Mouse (Mus musculus): ENCODE measurements around the gene Adh7.

The Adh7 gene

DNA sequence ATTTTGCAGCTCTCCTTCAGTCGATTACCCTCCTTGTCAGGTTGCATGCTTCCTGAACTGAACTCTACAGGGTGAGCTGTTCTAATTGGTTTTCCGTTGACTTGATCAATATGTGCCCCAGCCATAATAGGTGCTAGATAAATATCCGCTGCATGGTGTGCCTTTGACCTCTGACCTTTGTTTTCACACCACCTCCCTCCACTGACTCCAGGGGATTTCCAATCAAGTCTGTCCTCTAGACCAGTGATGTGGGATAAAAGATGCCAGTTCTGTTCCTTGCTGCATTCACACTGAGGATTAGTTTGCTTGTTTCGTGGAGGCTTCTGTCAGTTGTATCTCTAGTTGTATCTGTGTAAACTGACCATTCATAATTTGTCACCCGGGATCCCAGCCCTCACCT lies 36.6 kb downstream of the Adh7 start:
- DNase-seq (ENCODE audit: low spot score in 2 of 2), result no peak

DNA sequence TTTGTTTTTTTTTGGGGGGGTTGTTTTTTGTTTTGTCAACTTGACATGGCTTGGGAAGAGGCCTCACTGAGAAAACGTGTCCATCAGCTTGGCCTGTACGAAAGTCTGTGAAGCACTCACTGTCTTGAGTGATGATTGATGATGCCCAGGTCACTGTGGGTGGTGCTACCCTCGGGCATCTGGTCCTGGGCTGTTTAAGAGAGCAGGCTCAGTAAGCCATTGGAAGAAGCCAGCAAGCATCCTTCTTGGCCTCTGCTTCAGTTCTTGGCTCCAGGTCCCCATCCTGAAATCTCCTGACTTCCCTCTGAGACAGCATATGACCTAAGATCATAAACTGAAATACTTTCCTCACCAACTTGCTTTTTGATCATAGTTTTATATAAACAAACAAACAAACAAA lies 37.8 kb downstream of the Adh7 start:
- no peak for DNase-seq (ENCODE audit: low spot score in 2 of 2)

DNA sequence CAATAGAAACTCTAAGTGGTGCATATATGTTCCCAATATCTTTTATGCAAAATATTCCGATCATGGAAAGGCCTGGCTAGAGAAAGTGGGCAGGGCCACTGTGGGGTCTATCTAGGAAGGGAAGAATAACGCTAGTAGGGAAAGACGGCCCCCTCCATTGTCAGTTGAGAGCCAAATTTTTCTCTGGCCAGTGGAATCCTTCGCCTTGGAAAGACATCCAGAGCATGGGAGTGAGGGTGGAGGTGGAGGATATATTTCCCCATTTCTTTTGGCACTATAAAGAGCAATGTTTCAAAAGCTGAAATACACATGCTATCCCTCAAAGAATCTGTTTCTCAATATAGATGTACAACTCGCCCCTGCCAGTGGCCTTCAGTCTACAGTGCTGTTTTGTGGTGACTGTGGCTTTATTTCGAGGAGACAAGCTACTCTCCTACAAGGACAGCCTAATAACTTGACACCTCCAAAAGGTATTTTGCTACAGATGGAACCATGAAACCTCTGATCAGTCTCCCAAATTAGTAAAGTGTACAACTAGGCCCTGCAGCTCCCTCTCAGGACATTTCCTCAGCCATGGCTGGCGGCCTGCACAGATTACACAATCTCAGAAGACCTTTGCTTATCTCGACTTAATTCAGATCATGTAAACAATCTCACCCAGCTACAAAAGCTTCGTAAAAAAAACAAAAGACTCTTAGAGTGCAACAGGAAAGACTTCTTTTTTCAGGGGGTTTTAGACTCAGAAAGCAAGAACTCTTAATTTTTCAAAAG lies 38.4 kb downstream of the Adh7 start:
- no peak for DNase-seq (ENCODE audit: low spot score in 2 of 2)

DNA sequence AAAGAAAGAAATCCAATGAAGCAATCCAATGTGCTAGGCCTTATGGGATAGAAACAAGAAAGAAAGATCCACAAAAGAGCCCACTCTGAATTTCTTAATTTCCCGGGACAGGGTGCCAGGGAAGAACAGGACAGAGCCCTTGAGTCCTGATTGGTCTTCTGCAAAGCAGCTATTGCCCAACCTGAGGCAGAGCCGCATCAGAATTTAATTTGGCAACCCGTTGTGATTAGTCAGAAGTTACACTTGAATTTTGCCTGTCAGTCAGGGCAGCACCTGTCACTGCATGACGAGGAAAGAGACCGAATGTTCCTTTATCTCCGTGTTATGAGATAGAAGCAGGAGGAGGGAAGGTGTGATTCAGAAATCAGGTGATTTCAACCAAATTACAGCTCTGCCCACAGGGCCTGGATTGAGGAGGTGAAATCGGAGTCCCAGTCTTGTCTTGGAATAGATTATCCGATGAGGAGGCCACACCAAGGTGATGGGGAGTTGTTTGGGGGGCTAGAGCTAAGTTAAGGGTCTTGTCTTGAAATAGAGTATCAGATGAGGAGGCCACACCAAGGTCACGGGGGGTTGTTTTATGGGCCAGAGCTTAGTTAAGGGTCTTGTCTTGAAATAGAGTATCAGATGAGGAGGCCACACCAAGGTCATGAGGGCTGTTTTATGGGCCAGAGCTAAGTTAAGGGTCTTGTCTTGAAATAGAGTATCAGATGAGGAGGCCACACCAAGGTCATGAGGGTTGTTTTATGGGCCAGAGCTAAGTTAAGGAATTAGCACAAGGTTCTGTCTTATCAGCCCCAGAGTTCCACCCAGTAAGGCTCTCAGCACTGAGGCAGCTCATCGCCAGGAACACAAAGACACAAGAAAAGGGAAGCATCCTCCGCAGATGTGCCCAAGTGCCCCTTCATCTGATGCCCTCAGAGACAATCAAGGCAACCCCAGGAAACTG lies 43.4 kb downstream of the Adh7 start, which contains the start of gene Adh1:
Adh1 (plus strand) TSS at position 271 of the 949 bp plus-strand sequence.
- DNase-seq (ENCODE audit: low spot score in 2 of 2), result no peak

DNA sequence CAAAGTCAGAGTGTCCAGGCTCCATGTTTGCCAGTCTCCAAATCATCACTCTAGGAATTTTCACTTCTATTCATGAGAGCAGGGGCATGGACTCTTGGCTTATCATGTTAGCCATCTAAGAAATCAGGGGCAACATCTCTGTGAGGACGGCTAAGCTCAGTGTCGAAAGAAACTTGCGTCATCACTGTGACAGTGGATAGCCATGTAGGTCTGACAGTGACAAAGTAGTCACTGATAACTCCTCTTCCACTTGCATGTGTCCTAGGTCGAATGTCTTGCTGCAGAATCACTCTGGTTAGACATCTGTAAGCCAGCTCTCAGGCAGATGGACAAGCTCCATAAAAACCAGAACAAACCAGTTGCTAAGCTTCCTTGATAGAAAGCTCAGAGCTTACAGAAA lies 45.0 kb downstream of the Adh7 start:
- no peak for DNase-seq (ENCODE audit: low spot score in 2 of 2)

DNA sequence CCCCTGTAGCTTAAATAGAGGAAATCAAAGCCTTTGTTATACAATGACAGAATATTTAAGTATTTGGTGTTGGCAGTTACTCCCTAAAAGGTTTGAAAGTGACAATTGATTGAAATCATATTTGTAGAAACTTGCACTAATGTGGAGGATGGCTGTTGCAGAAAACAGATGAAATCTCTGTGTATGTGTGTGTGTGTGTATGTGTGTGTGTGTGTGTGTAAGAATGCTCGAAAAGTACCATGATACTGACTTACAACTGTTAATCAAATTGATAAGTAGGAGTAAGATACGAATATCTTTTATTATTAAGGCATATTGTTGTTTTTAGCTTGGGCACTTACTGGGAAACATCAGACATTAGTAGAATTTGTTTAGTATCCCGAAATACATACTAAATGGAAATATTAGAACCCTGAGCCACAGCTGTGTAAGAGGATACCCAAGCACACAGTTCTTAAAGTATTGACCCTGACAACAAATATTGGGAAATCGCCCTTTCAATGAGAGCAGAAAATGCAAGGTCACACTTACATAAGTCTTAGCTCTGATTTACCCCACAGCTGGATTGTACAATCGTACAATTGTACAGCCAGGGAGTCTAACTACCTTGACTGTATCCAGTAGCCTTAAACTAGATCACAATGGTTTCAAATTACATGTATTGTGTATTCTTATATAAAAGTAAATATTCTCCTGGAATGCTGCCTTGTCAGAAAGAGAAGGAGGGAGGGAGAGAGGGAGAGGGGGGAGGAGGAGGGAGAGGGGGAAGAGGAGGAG lies 45.8 kb downstream of the Adh7 start:
- no peak for DNase-seq (ENCODE audit: low spot score in 2 of 2)

DNA sequence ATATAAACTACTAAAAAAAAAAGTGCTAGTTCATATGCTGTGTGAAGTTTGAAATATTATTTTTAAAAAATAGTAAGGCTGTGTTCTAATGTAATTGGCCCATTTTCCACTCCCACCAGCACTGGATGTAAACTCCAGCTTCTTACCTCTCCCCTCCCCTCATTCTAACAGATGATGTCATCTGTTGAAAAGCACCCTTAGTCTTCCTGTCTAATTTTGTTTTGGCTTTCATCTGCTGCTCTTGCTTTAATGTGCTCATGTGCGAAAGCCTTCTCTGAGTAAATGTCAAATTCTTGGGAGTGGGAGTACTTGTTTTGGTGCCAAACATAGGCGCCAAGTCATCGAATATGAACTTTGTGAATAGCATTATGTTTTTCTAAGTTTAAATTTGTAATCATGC lies 47.1 kb downstream of the Adh7 start:
- DNase-seq (ENCODE audit: low spot score in 2 of 2), result no peak

DNA sequence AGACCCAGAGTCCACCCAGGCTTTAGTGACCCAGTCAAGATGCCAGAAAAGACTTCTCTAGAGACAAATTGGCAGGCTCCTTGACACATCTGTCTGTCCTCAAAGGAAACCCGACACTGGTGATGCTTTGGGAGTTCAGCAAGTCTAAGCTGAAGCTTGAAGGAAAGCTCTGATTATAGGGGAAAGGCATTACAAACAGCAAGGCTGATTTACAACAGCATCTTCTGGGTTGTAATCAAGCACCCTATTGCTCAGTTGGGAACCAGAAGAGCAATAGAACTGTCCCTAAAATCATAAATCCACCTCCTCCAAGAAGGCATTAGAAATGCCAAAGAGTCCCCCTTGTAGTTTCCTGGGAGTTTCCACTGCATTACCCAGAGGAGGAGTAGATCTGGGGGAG lies 52.9 kb downstream of the Adh7 start:
- DNase-seq (ENCODE audit: low spot score in 2 of 2), result no peak

DNA sequence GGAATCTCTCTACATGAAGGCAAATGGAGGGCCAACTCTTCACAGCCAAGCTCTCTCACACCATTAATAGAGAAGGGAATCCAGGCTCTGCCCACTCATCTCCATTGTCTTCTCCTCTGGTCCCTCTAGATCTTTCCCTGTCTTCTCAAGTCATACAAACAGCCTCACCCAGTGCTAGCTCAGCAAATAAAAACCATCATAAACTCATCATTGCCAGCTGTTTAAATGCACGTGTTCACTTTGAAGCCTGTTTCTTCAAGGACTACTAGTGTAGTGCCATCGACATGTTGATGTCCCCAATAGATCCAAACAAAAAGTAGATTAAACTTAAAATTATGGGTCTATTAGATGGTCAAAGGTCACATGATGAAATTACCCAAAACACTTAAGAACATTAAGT lies 53.7 kb downstream of the Adh7 start:
- no peak for DNase-seq (ENCODE audit: low spot score in 2 of 2)

DNA sequence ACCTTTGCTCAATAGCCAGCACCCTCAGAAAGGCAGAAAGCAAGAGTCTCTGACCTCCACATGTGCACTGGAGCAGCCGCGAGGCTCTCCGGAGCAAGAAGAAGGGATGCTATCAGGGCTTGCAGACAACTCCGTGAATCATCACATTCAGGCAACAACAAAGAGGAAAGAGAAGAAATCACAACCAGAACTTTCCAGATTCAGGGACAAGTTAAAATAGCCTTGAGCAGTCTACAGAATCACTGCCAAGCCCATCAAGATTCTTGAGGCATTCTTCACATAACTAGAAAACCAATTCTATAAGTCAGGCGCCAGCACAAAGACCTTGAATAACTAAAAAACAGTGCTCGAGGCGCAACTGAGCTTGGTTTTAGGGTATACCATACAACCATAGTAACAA lies 55.5 kb downstream of the Adh7 start:
- DNase-seq (ENCODE audit: low spot score in 2 of 2), result no peak

DNA sequence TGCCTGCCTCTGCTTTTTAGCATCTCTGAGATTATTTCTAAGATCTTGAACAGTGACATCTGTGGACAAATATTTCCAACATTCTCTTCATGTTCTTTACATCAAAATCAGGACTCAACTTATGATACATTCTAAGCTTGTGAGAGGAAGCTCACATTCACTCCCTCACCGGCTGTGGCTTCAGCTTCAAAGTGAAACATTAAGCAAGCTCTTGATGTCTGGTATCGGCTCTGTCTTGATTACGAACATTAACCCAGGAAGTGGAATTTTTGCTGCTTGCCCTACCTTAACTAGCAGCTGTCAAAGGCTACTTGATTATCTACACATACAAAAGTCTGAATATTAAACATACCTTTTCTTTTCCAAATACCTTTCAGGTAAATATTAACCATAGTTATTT lies 57.5 kb downstream of the Adh7 start:
- DNase-seq (ENCODE audit: low spot score in 2 of 2), result no peak

DNA sequence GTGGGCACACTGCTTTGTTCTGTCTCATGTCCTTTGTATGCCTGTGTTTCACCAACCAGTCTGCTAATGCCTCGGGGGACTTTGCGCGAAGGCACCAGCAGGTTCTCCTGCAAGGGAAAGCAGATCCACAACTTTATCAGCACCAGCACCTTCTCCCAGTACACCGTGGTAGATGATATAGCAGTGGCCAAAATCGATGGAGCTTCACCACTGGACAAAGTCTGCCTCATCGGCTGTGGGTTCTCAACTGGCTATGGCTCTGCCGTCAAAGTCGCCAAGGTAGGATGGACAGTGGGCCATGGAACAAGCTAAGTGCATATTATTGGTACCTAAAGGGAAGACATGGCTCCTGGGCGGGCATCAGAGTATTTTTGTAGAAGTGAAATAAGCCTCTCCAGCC lies 65.0 kb downstream of the Adh7 start:
- DNase-seq (ENCODE audit: low spot score in 2 of 2), result no peak

All from right cerebral cortex, postnatal 36 days (tissue).